Mouse (Mus musculus): ENCODE data around the gene Usp32. TPM values are rescaled to one million over a fixed set of nuclear protein-coding genes. Genes with fewer than 3 reads are reported as not detected.

Usp32 gene
- total and polyA plus RNA-seq, 2 experiments from 2014 or later: 2.3 to 20.7 TPM

- DNase-seq (ENCODE audit: low spot score): peak; percentile 47
- TF ChIP-seq EP300 (IDR thresholded peaks at IDR 0.05; ENCODE audit: low read depth): no peak
- peak; percentile 75 for TF ChIP-seq CTCF (IDR thresholded peaks at IDR 0.05; ENCODE audit: low read depth)
- H3K4me2 ChIP-seq (ENCODE audit: low read depth, low read length): peak overlapping the region; percentile 77
- H3K4me3 ChIP-seq (ENCODE audit: low read depth, low read length): peak overlapping the region; percentile 46
- WGBS: 5% methylated on average over 20 of the region's 20 CpGs
- ATAC-seq (ENCODE audit: insufficient read depth, low read depth): peak; percentile 81
- H3K4me1 ChIP-seq (ENCODE audit: control insufficient read depth, insufficient read depth): no peaks in the 10 kb centered on the region
- no peak overlapping the region for H3K27ac ChIP-seq (ENCODE audit: low read depth)
- no peak overlapping the region; the same call in 1 of the 2 replicates for H3K9ac ChIP-seq (replicated peaks; ENCODE audit: low read depth, low read length)
- H3K9me3 ChIP-seq (replicated peaks; ENCODE audit: control insufficient read depth, low read length): no peaks in the 10 kb centered on the region
- no peaks in the 10 kb centered on the region for H3K27me3 ChIP-seq (ENCODE audit: control insufficient read depth, insufficient read depth, low read length)
- H3K36me3 ChIP-seq (replicated peaks; ENCODE audit: control insufficient read depth, insufficient read depth, low read length): no peaks in the 10 kb centered on the region
Observed at GRCm38 (mm10) chr11:85182617-85183283, 42.8 kb upstream of the Usp32 start.

- H3K4me2 ChIP-seq (ENCODE audit: low read depth, low read length): no peak overlapping the region
- TF ChIP-seq CTCF (IDR thresholded peaks at IDR 0.05; ENCODE audit: low read depth) (no peak), EP300 (IDR thresholded peaks at IDR 0.05; ENCODE audit: low read depth) (no peak)
- 67% methylated on average over 4 of the region's 4 CpGs for WGBS
- ATAC-seq (ENCODE audit: insufficient read depth, low read depth) (no peak), DNase-seq (ENCODE audit: low spot score) (no peak)
- H3K9ac ChIP-seq (replicated peaks; ENCODE audit: low read depth, low read length): no peak overlapping the region
- H3K27ac ChIP-seq (ENCODE audit: low read depth): no peak overlapping the region
- H3K4me3 ChIP-seq (ENCODE audit: low read depth, low read length): no peak overlapping the region
- no peaks in the 10 kb centered on the region for H3K27me3 ChIP-seq (ENCODE audit: control insufficient read depth, insufficient read depth, low read length)
- no peaks in the 10 kb centered on the region for H3K9me3 ChIP-seq (replicated peaks; ENCODE audit: control insufficient read depth, low read length)
- H3K36me3 ChIP-seq (replicated peaks; ENCODE audit: control insufficient read depth, insufficient read depth, low read length): no peaks in the 10 kb centered on the region
- H3K4me1 ChIP-seq (ENCODE audit: control insufficient read depth, insufficient read depth): no peaks in the 10 kb centered on the region
Observed at GRCm38 (mm10) chr11:85178413-85178812, 38.5 kb upstream of the Usp32 start.

- Histone ChIP-seq H3K27me3 (ENCODE audit: control insufficient read depth, insufficient read depth, low read length) (no peaks in the 10 kb centered on the region), H3K9me3 (replicated peaks; ENCODE audit: control insufficient read depth, low read length) (no peaks in the 10 kb centered on the region), H3K4me3 (ENCODE audit: low read depth, low read length) (no peak overlapping the region), H3K27ac (ENCODE audit: low read depth) (no peak overlapping the region), H3K4me2 (ENCODE audit: low read depth, low read length) (no peak overlapping the region), H3K36me3 (replicated peaks; ENCODE audit: control insufficient read depth, insufficient read depth, low read length) (no peaks in the 10 kb centered on the region), H3K9ac (replicated peaks; ENCODE audit: low read depth, low read length) (no peak overlapping the region), H3K4me1 (ENCODE audit: control insufficient read depth, insufficient read depth) (no peaks in the 10 kb centered on the region)
- WGBS: 67% methylated on average over 6 of the region's 6 CpGs
- TF ChIP-seq CTCF (IDR thresholded peaks at IDR 0.05; ENCODE audit: low read depth): no peak
- no peak for TF ChIP-seq EP300 (IDR thresholded peaks at IDR 0.05; ENCODE audit: low read depth)
- no peak for DNase-seq (ENCODE audit: low spot score)
- ATAC-seq (ENCODE audit: insufficient read depth, low read depth): no peak
Observed at GRCm38 (mm10) chr11:85177761-85178160, 37.8 kb upstream of the Usp32 start.

- TF ChIP-seq EP300 (IDR thresholded peaks at IDR 0.05; ENCODE audit: low read depth) (no peak), CTCF (IDR thresholded peaks at IDR 0.05; ENCODE audit: low read depth) (no peak)
- Histone ChIP-seq H3K9me3 (replicated peaks; ENCODE audit: control insufficient read depth, low read length) (no peaks in the 10 kb centered on the region), H3K27ac (ENCODE audit: low read depth) (no peak overlapping the region), H3K9ac (replicated peaks; ENCODE audit: low read depth, low read length) (no peak overlapping the region), H3K4me1 (ENCODE audit: control insufficient read depth, insufficient read depth) (no peaks in the 10 kb centered on the region), H3K27me3 (ENCODE audit: control insufficient read depth, insufficient read depth, low read length) (0 out of 2 replicates have a peak, but pooled peaks cover 2% of the 10 kb centered on the region), H3K4me2 (ENCODE audit: low read depth, low read length) (no peak overlapping the region), H3K4me3 (ENCODE audit: low read depth, low read length) (no peak overlapping the region), H3K36me3 (replicated peaks; ENCODE audit: control insufficient read depth, insufficient read depth, low read length) (no peaks in the 10 kb centered on the region)
- WGBS: 77% methylated on average over 3 of the region's 3 CpGs
- DNase-seq (ENCODE audit: low spot score) (no peak), ATAC-seq (ENCODE audit: insufficient read depth, low read depth) (no peak)
Observed at GRCm38 (mm10) chr11:85175941-85176340, 36.0 kb upstream of the Usp32 start.

DNA sequence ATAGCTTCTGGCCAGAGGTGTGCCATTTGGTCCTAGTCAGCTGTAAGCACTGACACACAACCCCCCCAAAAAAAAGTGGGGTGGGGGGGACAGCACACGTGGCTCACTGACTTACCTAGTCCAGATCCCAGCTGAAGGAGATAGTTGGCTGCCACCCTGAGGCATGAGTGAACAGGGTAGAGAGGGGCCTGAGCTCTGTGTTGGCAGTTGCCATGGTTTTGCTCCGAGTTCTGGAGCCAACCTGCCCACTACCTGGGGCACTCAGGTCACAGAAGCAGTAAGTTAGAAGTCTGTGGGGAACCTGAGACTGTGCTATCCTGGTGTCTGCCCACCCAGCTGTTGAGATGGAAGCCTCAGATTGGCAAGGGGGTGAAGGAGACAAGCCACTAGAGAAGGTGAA is 30.9 kb upstream of the Usp32 start:
- no peak for TF ChIP-seq EP300 (IDR thresholded peaks at IDR 0.05; ENCODE audit: low read depth)
- TF ChIP-seq CTCF (IDR thresholded peaks at IDR 0.05; ENCODE audit: low read depth): no peak
- Histone ChIP-seq H3K27ac (ENCODE audit: low read depth) (no peak overlapping the region), H3K27me3 (ENCODE audit: control insufficient read depth, insufficient read depth, low read length) (0 out of 2 replicates have a peak, but pooled peaks cover 5% of the 10 kb centered on the region), H3K9me3 (replicated peaks; ENCODE audit: control insufficient read depth, low read length) (no peaks in the 10 kb centered on the region), H3K4me3 (ENCODE audit: low read depth, low read length) (no peak overlapping the region), H3K4me2 (ENCODE audit: low read depth, low read length) (no peak overlapping the region), H3K4me1 (ENCODE audit: control insufficient read depth, insufficient read depth) (no peaks in the 10 kb centered on the region), H3K36me3 (replicated peaks; ENCODE audit: control insufficient read depth, insufficient read depth, low read length) (no peaks in the 10 kb centered on the region), H3K9ac (replicated peaks; ENCODE audit: low read depth, low read length) (no peak overlapping the region)
- ATAC-seq (ENCODE audit: insufficient read depth, low read depth): no peak
- no peak for DNase-seq (ENCODE audit: low spot score)
- WGBS: 48% methylated on average over 2 of the region's 2 CpGs

Measured in heart, postnatal 0 days (tissue).